Mouse (Mus musculus) layer of hippocampus, adult 9-10 months (tissue): ENCODE data around the gene Fam20c.

Experiments
- DNase-seq: peaks from one replicate; pipeline ENCODE4 v3.0.0; 2022; ENCODE audit warnings: low spot score

The Fam20c gene

GRCm38 (mm10) chr5:138754303-138755120 lies at the start of gene Fam20c:
TSS of gene Fam20c (plus strand) at chr5:138754514.
- DNase-seq: peak; percentile 22

GRCm38 (mm10) chr5:138707367-138707766 lies 46.9 kb upstream of the Fam20c start:
- no peak for DNase-seq

DNA sequence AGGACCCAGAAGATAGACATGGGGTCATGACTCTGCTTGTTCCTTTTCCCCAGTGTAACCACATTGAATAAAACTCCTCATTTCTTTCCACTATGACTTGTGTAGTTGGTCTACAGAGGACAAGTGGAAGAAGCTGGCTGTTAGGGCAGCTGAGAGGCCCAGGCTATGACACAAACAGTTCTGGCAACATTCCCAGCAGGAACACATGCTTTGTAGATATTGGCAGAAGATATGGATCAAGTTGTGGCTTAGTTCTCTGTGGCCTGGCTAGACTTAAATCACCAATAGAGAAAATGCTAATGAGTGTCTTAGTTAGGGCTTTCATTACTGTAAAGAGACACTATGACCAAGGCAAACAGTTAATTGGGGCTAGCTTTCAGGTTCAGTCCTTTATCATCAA lies 45.7 kb upstream of the Fam20c start:
- no peak for DNase-seq

DNA sequence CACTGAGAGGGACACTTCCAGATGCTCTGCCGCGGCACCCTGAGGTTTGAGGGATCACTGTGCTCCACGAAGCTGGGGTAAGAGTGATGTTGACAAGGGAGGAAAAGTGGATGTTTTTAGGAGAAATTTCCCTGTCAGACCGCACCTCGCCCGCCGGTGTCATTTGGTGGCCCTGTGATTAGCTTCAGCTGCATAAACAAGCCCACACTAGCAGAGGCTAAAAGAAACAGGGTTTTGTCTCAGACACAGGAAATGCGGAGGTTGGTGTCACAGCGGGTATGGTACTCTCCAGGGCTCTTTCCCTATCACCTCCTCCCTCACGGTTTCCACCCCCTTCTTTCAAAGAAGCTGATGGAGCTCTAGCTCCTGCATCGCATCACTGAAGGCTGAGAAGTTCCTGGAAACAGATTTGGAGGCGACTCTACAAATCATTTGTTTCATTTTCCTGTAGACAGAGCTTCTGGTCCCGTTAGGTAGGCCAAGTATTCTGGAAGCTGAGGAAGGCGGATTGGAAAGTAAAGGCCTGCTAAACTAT lies 38.7 kb upstream of the Fam20c start:
- no peak for DNase-seq

GRCm38 (mm10) chr5:138720329-138721190 lies 33.8 kb upstream of the Fam20c start:
- no peak for DNase-seq

GRCm38 (mm10) chr5:138724417-138724816 lies 29.9 kb upstream of the Fam20c start:
- no peak for DNase-seq

DNA sequence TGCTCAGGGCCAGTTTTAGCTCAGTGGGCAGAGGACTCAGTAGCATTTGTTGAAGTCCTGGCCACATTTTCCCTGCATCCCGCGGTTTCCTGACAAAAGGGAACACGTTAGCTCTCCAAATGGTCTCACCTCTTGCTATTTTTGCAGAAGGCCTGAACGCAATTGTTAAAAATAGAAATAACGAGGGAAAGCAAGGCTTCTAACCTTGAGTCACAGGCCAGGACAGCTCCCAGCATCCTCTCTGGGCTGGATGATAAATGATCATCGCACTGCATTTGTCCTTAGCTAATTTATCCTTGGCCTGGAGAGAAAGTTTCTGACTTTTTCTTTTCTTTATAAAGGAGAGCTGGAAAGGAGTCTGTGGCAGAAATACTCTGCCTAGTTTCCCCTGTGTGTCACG lies 29.2 kb upstream of the Fam20c start:
- DNase-seq: no peak

DNA sequence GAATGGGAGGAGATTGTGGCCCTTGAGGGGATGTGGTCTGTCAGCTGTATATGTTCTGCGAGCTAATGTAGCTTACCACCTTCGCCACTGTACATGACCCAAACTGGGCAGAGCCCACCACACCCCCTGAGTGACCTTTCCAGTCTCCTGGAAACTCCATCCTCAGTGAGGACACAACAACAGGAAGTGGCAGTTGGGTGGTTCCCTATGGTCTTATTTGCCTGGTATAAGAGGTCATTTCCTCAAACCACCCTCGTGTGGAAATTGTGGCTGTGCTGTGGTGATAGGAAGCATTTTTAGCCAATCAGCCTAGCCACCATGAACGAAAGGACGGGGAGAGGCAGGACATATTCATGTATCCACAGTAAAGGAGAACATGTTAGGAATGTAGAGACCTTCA lies 23.5 kb upstream of the Fam20c start:
- DNase-seq: no peak

GRCm38 (mm10) chr5:138733317-138733899 lies 20.9 kb upstream of the Fam20c start:
- DNase-seq: no peak

DNA sequence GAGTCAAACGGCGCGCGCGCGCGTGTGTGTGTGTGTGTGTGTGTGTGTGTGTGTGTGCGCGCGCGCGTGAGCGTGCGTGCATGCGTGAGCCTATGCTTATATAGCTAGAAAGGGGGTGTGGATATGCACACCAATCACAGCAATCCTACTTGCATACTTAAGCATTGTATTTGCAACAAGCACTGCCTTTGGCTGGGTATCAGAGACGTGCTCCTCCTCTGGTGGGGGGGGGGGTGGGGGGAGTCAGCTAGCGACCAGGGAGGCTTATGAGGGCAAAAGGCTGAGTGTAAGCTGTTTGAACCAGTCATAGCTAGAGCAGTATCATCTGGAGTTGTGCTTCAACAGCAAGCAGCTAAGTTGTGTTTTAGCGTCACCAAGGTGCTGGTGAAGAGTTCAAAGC lies 20.3 kb upstream of the Fam20c start:
- no peak for DNase-seq

GRCm38 (mm10) chr5:138735201-138735757 lies 19.0 kb upstream of the Fam20c start:
- no peak for DNase-seq

DNA sequence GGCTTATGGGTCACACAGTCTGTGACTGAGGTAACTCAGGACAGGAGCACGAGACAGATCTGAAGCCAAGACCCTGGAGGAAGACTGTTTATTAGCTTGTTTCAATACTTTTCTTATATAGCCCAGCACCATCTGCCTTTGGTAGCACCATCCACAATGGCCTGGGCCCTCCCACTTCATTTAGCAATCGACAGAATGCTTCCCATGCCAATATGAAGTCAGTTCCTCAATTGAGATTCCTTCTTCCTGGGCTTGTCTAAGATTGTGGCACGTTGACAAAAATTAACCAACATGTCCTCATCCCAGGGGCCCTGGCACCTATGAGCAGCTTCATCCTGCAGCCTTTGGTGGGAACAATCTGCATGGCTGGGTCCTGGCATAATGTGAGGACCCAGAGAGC lies 14.2 kb upstream of the Fam20c start:
- DNase-seq: no peak

GRCm38 (mm10) chr5:138741516-138741915 lies 12.8 kb upstream of the Fam20c start:
- no peak for DNase-seq

- no peak for DNase-seq
These were observed 12.0 kb upstream of the Fam20c start for GRCm38 (mm10) chr5:138742281-138742680.

- no peak for DNase-seq
These were observed 10.7 kb upstream of the Fam20c start for GRCm38 (mm10) chr5:138743631-138744030.

- DNase-seq: no peak
These were observed 8.8 kb upstream of the Fam20c start for GRCm38 (mm10) chr5:138745378-138746099.

- DNase-seq: no peak
These were observed 1.0 kb upstream of the Fam20c start for GRCm38 (mm10) chr5:138753269-138753668.

DNA sequence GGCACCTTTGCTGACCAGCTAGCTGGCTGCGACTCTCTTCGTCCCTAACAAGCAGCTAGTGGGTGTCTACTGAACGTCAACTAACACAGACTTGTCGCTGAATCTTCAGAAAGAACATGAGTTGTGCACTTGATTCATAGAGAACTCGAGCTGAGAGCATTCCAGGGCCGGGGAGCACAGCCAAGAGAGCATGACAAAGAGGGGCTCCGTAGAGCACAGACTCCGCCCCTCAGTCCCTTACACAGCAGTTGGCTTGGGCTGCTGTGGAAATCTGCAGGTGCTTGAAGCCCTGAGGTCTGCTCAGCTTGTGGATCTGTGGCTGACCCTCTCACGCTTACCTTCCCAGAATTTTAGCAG lies 390 bp upstream of the Fam20c start:
- DNase-seq: no peak

GRCm38 (mm10) chr5:138755121-138755452 lies 773 bp downstream of the Fam20c start:
- no peak for DNase-seq

GRCm38 (mm10) chr5:138755453-138756301 lies 1.4 kb downstream of the Fam20c start:
- no peak for DNase-seq
